Mouse (Mus musculus): Measurements from ENCODE around the gene E130116L18Rik. TPM values are rescaled to one million over a fixed set of nuclear protein-coding genes. Genes with fewer than 3 reads are reported as not detected.

E130116L18Rik gene
- not detected in 2 replicates for polyA plus RNA-seq (2012; rRNA removed)

DNA sequence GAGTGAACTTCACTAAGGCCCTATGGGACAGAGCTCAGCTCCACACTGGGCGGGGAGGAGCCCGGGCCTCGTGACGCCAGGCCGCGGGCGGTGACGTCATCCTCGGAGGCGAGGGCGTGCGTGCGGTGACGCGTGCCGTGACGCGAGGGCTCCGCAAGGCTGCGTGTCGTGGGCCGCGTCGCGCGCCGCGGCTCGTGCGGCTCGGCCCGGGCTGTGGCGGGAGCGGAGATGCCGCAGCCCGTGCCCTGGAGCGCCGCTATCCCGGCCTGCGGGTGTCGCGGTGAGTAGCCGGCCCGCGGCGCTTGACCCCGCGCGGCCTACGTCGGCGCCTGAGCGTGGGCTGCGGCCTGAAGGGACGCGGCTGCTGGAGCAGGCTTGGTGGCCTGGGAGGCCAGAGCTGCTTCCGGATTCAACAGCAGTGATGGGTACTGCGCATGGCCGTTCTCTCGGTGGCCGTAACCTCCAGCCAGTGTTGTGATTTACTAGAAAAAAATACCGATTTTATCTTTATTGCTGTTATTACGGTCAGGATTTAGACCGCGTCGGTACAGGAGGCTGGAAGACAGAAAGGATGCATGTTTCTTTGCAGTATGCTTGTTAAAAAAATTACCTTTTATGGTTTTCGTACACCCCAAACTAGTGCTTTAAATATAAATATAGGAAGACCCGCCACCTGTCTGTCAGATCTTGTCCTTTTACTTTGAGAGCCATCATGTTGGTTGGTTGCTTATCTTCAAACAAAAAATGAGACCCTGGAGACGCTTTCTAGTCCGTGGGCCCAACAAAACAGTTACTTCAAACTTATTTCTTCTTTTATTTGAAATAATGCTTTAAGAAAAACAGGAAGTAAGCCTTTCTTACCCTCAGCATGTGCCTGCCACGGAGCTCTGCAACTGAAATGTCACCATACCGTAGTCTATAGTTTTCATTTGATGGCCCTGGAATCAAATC, at the start of gene E130116L18Rik:
E130116L18Rik (minus strand) TSS at position 402 of the 951 bp plus-strand sequence.
- peak; percentile 92 for DNase-seq (ENCODE audit: low read depth)
- TF ChIP-seq POLR2A (IDR thresholded peaks at IDR 0.05; ENCODE audit: borderline replicate concordance, extremely low read depth, insufficient read depth, insufficient read length, poor library complexity, severe bottlenecking) (peak; percentile 93), CTCF (IDR thresholded peaks at IDR 0.05; ENCODE audit: borderline replicate concordance, extremely low read depth, insufficient read depth, insufficient read length) (no peak)

GRCm38 (mm10) chr5:25268258-25268888, 45.4 kb upstream of the E130116L18Rik start:
- no peak for TF ChIP-seq CTCF (IDR thresholded peaks at IDR 0.05; ENCODE audit: borderline replicate concordance, extremely low read depth, insufficient read depth, insufficient read length)
- TF ChIP-seq POLR2A (IDR thresholded peaks at IDR 0.05; ENCODE audit: borderline replicate concordance, extremely low read depth, insufficient read depth, insufficient read length, poor library complexity, severe bottlenecking), result no peak
- no peak for DNase-seq (ENCODE audit: low read depth)

GRCm38 (mm10) chr5:25262266-25262665, 39.3 kb upstream of the E130116L18Rik start:
- TF ChIP-seq POLR2A (IDR thresholded peaks at IDR 0.05; ENCODE audit: borderline replicate concordance, extremely low read depth, insufficient read depth, insufficient read length, poor library complexity, severe bottlenecking), result no peak
- TF ChIP-seq CTCF (IDR thresholded peaks at IDR 0.05; ENCODE audit: borderline replicate concordance, extremely low read depth, insufficient read depth, insufficient read length), result no peak
- DNase-seq (ENCODE audit: low read depth), result no peak

DNA sequence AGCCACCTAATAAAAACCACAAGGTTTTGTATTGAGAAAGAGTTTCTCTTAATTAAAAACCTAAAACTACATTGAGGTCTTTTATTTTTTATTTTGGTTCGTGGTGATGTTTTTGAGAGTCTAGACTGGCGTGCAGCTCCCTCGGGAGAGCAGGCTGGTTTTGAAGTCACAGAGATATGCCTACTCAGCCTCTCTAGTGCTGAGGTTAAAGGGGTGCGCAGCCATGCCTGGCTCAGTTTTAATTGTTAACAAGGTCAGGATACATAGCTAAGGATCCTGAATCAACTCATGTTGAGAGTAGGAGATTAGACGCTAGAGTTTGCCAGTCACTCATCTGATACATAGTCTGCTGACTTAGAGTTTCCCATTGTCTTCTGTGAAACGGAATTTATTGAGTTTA, 38.5 kb upstream of the E130116L18Rik start:
- TF ChIP-seq POLR2A (IDR thresholded peaks at IDR 0.05; ENCODE audit: borderline replicate concordance, extremely low read depth, insufficient read depth, insufficient read length, poor library complexity, severe bottlenecking), result no peak
- no peak for TF ChIP-seq CTCF (IDR thresholded peaks at IDR 0.05; ENCODE audit: borderline replicate concordance, extremely low read depth, insufficient read depth, insufficient read length)
- DNase-seq (ENCODE audit: low read depth), result no peak

GRCm38 (mm10) chr5:25256686-25257085, 33.7 kb upstream of the E130116L18Rik start:
- DNase-seq (ENCODE audit: low read depth), result no peak
- no peak for TF ChIP-seq POLR2A (IDR thresholded peaks at IDR 0.05; ENCODE audit: borderline replicate concordance, extremely low read depth, insufficient read depth, insufficient read length, poor library complexity, severe bottlenecking)
- TF ChIP-seq CTCF (IDR thresholded peaks at IDR 0.05; ENCODE audit: borderline replicate concordance, extremely low read depth, insufficient read depth, insufficient read length), result no peak

- no peak for DNase-seq (ENCODE audit: low read depth)
- TF ChIP-seq POLR2A (IDR thresholded peaks at IDR 0.05; ENCODE audit: borderline replicate concordance, extremely low read depth, insufficient read depth, insufficient read length, poor library complexity, severe bottlenecking) (no peak), CTCF (IDR thresholded peaks at IDR 0.05; ENCODE audit: borderline replicate concordance, extremely low read depth, insufficient read depth, insufficient read length) (no peak)
Measured at GRCm38 (mm10) chr5:25254491-25254890, 31.5 kb upstream of the E130116L18Rik start.

DNA sequence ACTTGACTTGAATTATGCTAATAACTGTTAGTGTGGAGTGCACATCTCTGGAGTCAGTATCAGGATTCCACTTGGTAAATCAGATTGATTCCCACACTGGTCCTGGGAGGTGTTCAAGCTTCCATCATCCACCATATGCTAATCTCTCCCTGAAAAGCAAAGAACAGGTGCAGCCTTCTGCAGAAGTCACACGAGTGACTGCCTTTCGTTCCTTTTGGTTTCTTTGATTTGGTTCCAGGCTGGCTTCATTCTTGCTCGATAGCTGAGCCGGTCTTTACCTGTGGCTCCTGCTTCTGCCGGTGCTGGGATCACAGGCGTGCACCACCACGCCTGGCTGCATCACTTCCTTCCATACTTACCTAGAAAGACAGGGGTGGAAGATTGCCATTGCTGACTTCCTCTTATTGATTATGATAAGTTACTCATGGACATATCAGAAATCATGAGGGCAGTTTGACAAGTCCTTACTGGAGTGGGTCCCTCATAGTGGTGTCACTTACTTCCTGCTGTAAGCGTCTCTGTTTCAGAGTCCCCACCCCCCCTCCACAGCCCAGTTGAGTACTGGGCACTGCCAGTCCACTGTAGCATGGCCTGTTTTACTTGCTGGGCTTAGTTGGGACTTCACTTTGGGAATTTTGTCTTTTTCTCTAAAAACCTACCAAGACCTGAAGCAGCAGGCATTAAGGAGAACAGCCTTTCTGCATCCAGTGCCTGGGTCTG, 30.0 kb upstream of the E130116L18Rik start:
- TF ChIP-seq POLR2A (IDR thresholded peaks at IDR 0.05; ENCODE audit: borderline replicate concordance, extremely low read depth, insufficient read depth, insufficient read length, poor library complexity, severe bottlenecking) (no peak), CTCF (IDR thresholded peaks at IDR 0.05; ENCODE audit: borderline replicate concordance, extremely low read depth, insufficient read depth, insufficient read length) (no peak)
- no peak for DNase-seq (ENCODE audit: low read depth)

DNA sequence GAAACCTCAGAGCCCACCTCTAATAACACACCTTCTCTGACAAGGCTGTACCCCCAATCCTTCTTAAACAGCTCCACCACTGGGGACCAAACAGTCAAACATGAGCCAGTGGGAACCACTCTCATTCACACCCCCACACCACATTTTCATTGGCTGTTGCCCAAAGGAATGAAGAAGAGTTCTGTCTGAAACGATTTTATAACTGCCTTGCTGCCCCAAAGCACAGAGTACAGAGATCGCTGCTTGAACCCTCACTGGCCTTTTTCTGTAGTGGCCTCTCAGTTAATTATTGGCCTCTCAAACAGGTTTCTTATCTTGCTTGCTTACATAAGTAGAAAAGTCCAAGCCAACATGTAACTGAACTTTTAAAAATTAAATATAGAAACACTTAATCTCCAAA, 29.5 kb upstream of the E130116L18Rik start:
- no peak for TF ChIP-seq CTCF (IDR thresholded peaks at IDR 0.05; ENCODE audit: borderline replicate concordance, extremely low read depth, insufficient read depth, insufficient read length)
- TF ChIP-seq POLR2A (IDR thresholded peaks at IDR 0.05; ENCODE audit: borderline replicate concordance, extremely low read depth, insufficient read depth, insufficient read length, poor library complexity, severe bottlenecking), result no peak
- no peak for DNase-seq (ENCODE audit: low read depth)

GRCm38 (mm10) chr5:25247036-25247435, 24.1 kb upstream of the E130116L18Rik start:
- no peak for DNase-seq (ENCODE audit: low read depth)
- no peak for TF ChIP-seq CTCF (IDR thresholded peaks at IDR 0.05; ENCODE audit: borderline replicate concordance, extremely low read depth, insufficient read depth, insufficient read length)
- no peak for TF ChIP-seq POLR2A (IDR thresholded peaks at IDR 0.05; ENCODE audit: borderline replicate concordance, extremely low read depth, insufficient read depth, insufficient read length, poor library complexity, severe bottlenecking)

DNA sequence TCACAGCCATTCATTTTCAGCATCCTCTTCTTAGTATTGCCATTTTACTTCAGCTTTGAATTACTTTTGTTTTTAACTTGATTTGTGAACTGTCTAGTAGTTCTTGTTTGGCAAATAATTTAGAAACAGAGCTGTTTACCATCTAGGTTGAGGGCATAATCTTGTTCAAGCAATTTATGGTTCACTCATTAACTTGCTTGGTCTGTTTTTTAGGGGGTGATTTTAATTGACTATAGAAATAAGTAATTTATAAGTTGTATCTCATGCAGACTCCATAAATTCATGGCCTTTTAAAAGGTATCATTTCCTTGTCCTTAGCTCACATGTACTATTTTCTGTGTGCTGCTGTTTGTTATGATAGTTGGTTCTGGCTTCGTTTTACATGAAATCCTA, 23.5 kb upstream of the E130116L18Rik start:
- DNase-seq (ENCODE audit: low read depth), result no peak
- TF ChIP-seq CTCF (IDR thresholded peaks at IDR 0.05; ENCODE audit: borderline replicate concordance, extremely low read depth, insufficient read depth, insufficient read length) (no peak), POLR2A (IDR thresholded peaks at IDR 0.05; ENCODE audit: borderline replicate concordance, extremely low read depth, insufficient read depth, insufficient read length, poor library complexity, severe bottlenecking) (no peak)
